Mouse (Mus musculus) bone marrow macrophage, adult 2 months (primary cell): ENCODE data around the gene Fam78a.

Source experiments
- CTCF ChIP-seq: IDR thresholded peaks from 2 replicates; pipeline ENCODE4 v1.5.1; 2012; ENCODE audit warnings: low read depth, mild to moderate bottlenecking, low read length, moderate library complexity
- POLR2A ChIP-seq: IDR thresholded peaks from 2 replicates; pipeline ENCODE4 v1.6.1; 2012; ENCODE audit warnings: mild to moderate bottlenecking, low read depth, low read length, borderline replicate concordance

DNA sequence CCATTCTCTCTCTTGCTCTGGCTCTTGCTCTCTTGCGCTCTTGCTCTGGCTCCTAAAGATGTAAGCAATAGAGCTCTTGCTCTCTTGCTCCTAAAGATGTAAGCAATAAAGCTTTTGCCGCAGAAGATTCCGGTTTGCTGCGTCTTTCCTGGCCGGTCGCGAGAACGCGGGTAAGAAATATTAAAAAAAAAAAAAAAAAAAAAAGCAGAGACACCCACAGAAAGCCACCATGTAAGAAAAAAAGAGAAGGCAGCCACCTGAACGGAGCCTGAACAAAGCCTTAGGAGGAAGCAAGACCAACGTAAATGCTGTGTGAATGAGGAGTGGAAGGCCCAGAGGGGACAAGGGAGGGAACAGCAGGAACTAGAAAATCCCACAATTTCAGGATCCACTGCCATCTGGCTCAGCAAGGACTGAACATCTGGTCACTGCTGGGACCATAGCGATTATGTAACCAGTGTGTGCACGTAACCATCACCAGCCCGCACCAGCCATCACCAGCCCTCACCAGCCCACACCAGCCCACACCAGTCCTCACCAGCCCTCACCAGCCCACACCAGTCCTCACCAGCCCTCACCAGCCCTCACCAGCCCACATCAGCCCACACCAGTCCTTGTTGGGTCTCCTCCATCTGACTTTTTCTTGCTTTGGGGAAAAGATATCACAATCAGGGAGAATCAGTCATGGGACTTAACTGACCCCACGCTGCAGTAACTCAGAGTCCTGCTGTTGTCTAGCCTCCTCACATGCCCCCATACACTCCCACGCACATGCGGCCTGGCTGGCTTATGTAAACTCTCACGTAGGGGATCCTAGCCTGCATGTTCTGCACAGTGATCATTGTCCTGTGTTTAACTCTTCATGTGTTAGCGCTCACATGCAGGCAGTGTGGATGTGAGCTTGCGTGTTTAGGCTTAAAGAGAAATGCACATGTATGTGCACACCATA is 35.4 kb upstream of the Fam78a start:
- no peak for TF ChIP-seq POLR2A
- no peak for TF ChIP-seq CTCF
